Mouse (Mus musculus): ENCODE results near the gene Plpp3. TPM values are rescaled to one million over a fixed set of nuclear protein-coding genes. Genes with fewer than 3 reads are reported as not detected.
A peak's percentile ranks its signal among the peaks of the same experiment; 100 is the strongest.

Gene Plpp3
- polyA plus RNA-seq, 1 experiment from 2014 or later, result 57.2 TPM

DNA sequence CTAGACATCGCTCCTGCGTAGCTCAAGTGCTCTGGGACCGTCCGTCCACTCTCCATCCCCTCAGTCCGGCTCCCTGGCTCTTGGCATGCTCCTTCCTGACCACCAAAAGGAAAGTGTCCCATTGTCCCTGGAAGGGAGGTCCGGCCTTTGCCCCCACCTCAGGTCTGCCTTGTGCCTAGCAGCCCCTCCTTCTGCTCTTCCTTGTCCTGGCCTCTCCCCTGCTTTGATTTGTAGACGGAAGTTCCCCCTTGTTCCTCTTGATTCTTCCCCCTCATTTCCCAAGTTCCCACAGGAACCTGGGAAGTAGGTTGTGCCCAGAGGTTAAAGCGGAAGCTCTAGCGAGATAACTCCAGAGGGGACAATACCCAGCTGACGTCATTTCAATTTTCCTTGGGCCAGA is 61.1 kb downstream of the Plpp3 start:
- DNase-seq (ENCODE audit: extremely low spot score, low spot score), result no peak
- Histone ChIP-seq H3K27ac (no peak overlapping the region), H3K4me1 (peaks cover 13% of the 10 kb centered on the region), H3K27me3 (ENCODE audit: poor library complexity, severe bottlenecking) (no peaks in the 10 kb centered on the region), H3K9me3 (no peaks in the 10 kb centered on the region), H3K36me3 (replicated peaks) (peaks cover 92% of the 10 kb centered on the region), H3K4me3 (no peak overlapping the region)
- 81% methylated on average over 10 of the region's 10 CpGs for WGBS

DNA sequence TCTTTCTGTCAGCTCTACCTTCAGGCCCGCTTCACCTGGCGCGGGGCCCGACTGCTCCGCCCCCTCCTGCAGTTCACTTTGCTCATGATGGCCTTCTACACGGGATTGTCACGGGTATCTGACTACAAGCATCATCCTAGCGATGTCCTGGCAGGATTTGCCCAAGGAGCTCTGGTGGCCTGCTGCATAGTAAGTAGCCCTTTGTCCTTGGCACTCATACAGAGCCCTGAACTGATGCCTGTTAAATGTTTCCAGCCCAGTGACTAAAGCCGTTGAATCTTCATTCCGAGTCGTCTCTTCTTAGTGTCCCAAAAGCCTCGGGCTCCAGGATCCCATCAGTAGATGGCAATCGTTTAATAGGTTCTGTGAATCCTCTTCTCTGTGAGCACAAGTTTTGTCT is 62.2 kb downstream of the Plpp3 start:
- H3K27ac ChIP-seq, result no peak overlapping the region
- H3K27me3 ChIP-seq (ENCODE audit: poor library complexity, severe bottlenecking), result no peaks in the 10 kb centered on the region
- H3K36me3 ChIP-seq (replicated peaks), result peaks cover 94% of the 10 kb centered on the region
- H3K9me3 ChIP-seq, result no peaks in the 10 kb centered on the region
- H3K4me3 ChIP-seq, result no peak overlapping the region
- no peak for DNase-seq (ENCODE audit: extremely low spot score, low spot score)
- peaks cover 24% of the 10 kb centered on the region for H3K4me1 ChIP-seq
- WGBS, result 81% methylated on average over 13 of the region's 13 CpGs

DNA sequence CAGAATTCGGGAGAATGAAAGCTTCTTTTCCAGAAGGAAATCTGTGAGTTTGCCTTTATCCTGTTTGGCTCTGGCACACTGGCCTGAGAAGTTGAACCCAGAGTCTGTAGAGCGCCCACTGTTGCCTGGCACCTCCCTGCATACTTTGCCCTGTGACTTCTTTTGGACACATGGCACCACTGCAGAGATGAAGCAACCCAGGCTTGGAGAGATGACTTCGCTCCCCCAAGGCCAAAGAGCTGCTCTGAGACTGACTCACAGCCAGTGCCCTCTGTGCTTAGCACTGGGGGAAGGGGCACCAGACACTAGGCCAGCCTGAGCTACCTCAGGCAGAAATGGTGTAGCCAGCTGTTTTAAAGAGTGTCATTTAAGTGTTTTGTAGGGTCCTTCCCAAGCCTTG is 63.7 kb downstream of the Plpp3 start:
- no peak for DNase-seq (ENCODE audit: extremely low spot score, low spot score)
- Histone ChIP-seq H3K4me3 (no peak overlapping the region), H3K27me3 (ENCODE audit: poor library complexity, severe bottlenecking) (no peaks in the 10 kb centered on the region), H3K4me1 (peaks cover 32% of the 10 kb centered on the region), H3K36me3 (replicated peaks) (peaks cover 94% of the 10 kb centered on the region), H3K9me3 (no peaks in the 10 kb centered on the region), H3K27ac (no peak overlapping the region)
- WGBS, result 91% methylated on average over 3 of the region's 3 CpGs

DNA sequence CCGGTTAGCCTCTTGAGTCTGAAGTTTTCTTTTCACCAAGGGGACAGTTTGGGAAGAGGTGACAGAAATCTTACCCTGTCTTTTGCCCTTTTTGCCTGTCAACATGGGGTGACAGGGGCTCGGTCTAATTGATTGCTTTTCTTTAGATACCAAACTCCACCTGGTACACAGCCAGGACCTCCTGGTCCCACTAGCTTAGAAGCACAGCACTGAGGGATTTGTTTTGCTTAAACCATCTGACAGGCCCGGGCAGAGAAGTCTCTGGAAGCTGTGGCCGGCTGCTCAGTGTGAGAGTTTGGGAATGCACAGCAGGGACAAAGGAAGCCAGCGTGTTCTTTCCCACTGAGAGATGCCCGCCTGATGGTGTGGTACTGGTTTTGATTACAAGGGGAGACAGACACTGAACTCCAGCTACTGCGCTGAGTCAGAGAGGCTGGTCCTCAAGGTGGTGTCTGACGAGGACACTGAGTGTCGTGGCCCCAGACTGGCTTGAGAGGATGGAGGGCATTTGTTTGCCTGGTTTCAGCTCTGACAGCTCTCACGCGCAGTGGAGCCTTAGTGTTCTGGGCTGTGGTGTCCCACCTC is 64.2 kb downstream of the Plpp3 start:
- Histone ChIP-seq H3K36me3 (replicated peaks) (peaks cover 94% of the 10 kb centered on the region), H3K4me1 (peaks cover 32% of the 10 kb centered on the region), H3K4me3 (no peak overlapping the region), H3K27ac (no peak overlapping the region), H3K27me3 (ENCODE audit: poor library complexity, severe bottlenecking) (no peaks in the 10 kb centered on the region), H3K9me3 (no peaks in the 10 kb centered on the region)
- 86% methylated on average over 11 of the region's 11 CpGs for WGBS
- no peak for DNase-seq (ENCODE audit: extremely low spot score, low spot score)

DNA sequence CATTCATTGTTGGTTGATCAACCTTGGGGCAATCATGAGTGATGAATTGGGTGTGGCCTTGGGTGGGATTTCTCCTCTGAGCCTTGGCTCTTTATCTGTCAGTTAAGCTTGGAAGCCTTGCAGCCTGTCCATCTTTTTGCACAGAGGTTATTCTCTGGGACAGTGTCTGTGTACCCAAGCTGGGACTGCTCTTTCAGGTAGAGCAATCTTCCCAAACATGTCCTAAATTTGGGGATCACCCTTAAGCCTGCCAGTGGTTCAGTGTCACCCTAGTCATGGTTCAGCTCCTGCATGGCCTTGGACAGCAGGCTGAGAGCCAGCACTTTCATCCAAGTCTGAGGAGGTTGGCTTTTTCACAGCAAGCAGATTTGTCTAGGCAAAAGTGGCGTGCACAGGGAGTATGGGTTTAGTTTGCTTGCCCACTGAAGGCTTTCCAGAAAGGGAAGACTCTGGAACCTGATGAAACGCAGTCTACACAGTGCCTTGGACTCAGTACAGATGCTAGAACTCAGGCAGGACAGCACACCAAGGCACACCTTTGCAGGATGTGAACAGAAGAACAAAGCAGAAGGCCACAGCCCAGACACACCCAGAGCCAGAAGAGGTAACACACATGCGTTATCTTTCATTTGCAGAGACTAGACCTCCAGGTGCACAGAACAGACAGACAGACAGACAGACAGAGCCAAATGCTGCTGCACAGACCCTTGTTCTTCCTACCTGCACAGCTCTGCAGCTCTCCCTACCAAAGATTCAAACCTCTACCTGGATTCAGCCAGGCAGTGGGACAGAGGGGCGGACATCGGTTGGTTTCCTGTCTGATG is 66.2 kb downstream of the Plpp3 start:
- Histone ChIP-seq H3K4me3 (no peak overlapping the region), H3K27ac (peak overlapping the region; percentile 44; the same call in 1 of the 2 replicates), H3K27me3 (ENCODE audit: poor library complexity, severe bottlenecking) (no peaks in the 10 kb centered on the region), H3K36me3 (replicated peaks) (peaks cover 100% of the 10 kb centered on the region), H3K4me1 (peaks cover 29% of the 10 kb centered on the region), H3K9me3 (no peaks in the 10 kb centered on the region)
- 86% methylated on average over 5 of the region's 5 CpGs for WGBS
- no peak for DNase-seq (ENCODE audit: extremely low spot score, low spot score)

DNA sequence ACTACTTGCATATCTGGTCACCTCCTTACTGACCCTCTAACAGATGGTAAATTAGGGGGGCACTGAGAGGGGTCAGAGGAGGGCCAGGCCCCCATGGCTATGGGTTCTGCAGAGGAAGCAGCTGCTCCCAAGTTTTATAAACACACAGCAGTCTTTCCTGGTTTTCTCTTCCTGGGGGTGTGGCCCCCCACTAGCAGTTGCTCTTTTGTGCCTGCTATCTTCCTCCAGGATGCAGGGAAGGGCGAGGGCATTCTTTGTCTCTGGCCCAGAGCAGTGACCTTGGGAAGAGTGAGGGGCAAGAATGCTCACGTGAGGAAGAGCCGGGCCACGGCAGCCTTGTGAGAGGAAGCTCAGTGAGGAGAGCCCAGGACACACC is 66.8 kb downstream of the Plpp3 start:
- Histone ChIP-seq H3K9me3 (no peaks in the 10 kb centered on the region), H3K27ac (peak overlapping the region; percentile 44; the same call in 1 of the 2 replicates), H3K4me1 (peaks cover 25% of the 10 kb centered on the region), H3K27me3 (ENCODE audit: poor library complexity, severe bottlenecking) (no peaks in the 10 kb centered on the region), H3K4me3 (no peak overlapping the region), H3K36me3 (replicated peaks) (peaks cover 100% of the 10 kb centered on the region)
- 55% methylated on average over 4 of the region's 4 CpGs for WGBS
- DNase-seq (ENCODE audit: extremely low spot score, low spot score), result no peak

DNA sequence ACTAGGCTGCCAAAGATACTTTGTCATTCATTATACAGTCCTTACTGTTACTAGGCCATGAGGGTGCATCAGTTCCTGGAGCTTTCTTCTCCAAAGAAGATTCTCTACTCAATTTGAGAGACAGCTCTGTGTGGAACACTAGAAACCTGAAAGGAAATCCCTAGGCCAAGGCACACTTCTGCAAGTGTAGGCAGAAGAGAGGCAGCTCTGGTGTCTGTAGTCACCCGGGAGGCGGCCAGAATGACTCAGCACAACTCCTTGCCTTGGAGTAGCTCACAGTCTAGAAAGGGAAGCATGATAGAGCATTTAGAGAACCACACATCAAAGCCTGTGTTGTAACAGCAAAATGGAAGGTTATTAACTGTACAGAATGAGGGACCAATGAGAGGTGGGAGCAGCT is 68.4 kb downstream of the Plpp3 start:
- 0 out of 2 replicates have a peak overlapping the region, but pooled peaks have one; percentile 12 for H3K27ac ChIP-seq
- 81% methylated on average over 2 of the region's 2 CpGs for WGBS
- no peak for DNase-seq (ENCODE audit: extremely low spot score, low spot score)
- no peaks in the 10 kb centered on the region for H3K27me3 ChIP-seq (ENCODE audit: poor library complexity, severe bottlenecking)
- peaks cover 22% of the 10 kb centered on the region for H3K4me1 ChIP-seq
- H3K36me3 ChIP-seq (replicated peaks), result peaks cover 99% of the 10 kb centered on the region
- no peaks in the 10 kb centered on the region for H3K9me3 ChIP-seq
- H3K4me3 ChIP-seq, result no peak overlapping the region

DNA sequence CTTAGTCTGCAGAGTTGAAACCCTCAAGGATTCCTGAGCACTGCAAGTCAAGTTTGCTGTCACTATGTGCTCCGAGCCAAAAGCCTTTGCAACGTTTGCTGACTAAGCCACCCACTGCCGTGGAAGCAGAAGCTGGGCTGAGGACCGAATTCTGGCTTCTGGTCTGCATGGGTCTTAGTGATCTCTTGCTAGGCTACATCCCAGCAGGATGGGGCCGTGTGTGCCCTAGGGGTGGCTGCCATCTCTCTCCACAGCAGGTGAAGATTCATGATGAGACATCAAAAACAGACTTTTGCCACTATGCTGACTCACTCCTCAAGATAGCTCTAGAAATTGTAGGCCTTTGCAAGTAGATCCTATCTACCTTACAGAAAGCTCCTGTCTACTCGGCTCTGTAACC is 69.2 kb downstream of the Plpp3 start:
- Histone ChIP-seq H3K4me3 (no peak overlapping the region), H3K27ac (no peak overlapping the region), H3K4me1 (peaks cover 22% of the 10 kb centered on the region), H3K36me3 (replicated peaks) (peaks cover 99% of the 10 kb centered on the region), H3K27me3 (ENCODE audit: poor library complexity, severe bottlenecking) (no peaks in the 10 kb centered on the region), H3K9me3 (no peaks in the 10 kb centered on the region)
- no peak for DNase-seq (ENCODE audit: extremely low spot score, low spot score)
- WGBS, result 89% methylated on average over 6 of the region's 6 CpGs

DNA sequence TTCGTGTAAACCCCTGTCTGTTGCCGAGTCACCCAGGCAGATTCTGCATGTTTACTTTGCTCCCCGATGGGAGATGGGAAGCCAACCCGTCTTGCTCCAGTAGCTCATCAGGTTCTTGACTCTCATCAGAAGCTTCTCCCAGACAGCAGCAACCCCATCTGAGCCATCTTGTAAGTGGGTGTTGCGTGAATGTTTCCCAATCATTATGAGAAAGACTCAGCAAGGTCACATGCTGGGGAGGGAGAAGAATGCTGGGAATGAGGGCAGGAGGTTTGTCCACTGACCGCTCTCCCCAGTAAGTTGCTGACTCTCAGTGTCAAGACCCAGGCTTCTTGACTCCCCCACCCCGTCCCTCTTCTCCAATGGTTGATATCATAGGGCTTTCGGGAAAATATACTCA is 73.0 kb downstream of the Plpp3 start:
- H3K36me3 ChIP-seq (replicated peaks), result peaks cover 81% of the 10 kb centered on the region
- no peak for DNase-seq (ENCODE audit: extremely low spot score, low spot score)

DNA sequence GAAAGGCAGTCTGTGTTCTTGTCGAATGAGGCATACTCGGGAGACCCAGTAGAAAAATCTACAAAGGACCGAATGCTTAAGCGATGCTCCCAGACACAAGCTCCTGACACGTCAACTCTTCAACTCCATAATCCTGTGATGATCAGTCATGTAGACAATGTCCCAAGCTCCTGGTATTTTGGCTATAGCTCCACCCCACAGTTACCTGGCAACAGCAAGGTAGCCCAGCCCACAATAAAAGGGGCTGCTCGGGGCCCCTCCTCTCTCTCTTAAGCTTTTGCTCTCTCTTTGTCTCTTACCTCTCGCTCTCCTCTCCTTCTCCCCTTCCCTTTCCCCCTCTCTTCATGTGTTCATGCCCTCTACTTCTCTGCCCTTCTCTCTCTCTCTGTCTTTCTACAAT is 83.1 kb downstream of the Plpp3 start:
- H3K27me3 ChIP-seq (ENCODE audit: poor library complexity, severe bottlenecking), result peaks cover 9% of the 10 kb centered on the region; the same call in 1 of the 2 replicates
- no peaks in the 10 kb centered on the region for H3K9me3 ChIP-seq
- peak; percentile 22 for DNase-seq (ENCODE audit: extremely low spot score, low spot score)
- H3K27ac ChIP-seq, result peak overlapping the region; percentile 76
- no peak overlapping the region for H3K4me3 ChIP-seq
- peaks cover 30% of the 10 kb centered on the region for H3K4me1 ChIP-seq
- no peaks in the 10 kb centered on the region for H3K36me3 ChIP-seq (replicated peaks)
- 36% methylated on average over 7 of the region's 7 CpGs for WGBS

More for the DNA sequence above, 73.0 kb downstream of the Plpp3 start:
- H3K4me1 ChIP-seq, result peaks cover 7% of the 10 kb centered on the region; the same call in 1 of the 2 replicates
- H3K9me3 ChIP-seq, result no peaks in the 10 kb centered on the region
- H3K4me3 ChIP-seq, result no peak overlapping the region
- no peaks in the 10 kb centered on the region for H3K27me3 ChIP-seq (ENCODE audit: poor library complexity, severe bottlenecking)
- H3K27ac ChIP-seq, result no peak overlapping the region
- WGBS, result 95% methylated on average over 8 of the region's 8 CpGs

DNA sequence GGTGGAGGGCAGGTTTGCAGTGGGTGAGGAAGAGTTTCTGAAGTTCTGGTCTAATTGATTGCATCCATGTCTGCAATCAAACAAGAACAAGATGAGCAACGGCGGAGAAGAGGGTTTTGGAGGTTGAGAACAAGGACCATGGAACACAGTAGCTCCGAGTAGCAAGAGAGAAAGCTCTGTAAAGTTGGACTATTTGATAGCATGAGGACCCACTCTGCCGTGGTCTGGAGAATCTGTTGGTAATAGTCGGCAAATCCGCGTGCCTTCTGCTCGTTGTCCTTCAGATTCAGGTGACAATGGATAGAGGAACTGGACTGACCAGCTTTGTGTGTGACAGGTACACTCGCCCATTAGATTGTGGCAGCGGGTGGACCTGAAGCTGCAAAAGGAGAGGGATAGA is 87.8 kb downstream of the Plpp3 start:
- Histone ChIP-seq H3K9me3 (no peaks in the 10 kb centered on the region), H3K27ac (peak overlapping the region; percentile 88), H3K4me1 (peaks cover 35% of the 10 kb centered on the region), H3K27me3 (ENCODE audit: poor library complexity, severe bottlenecking) (peaks cover 19% of the 10 kb centered on the region), H3K36me3 (replicated peaks) (no peaks in the 10 kb centered on the region), H3K4me3 (peak overlapping the region; percentile 40; the same call in 1 of the 2 replicates)
- WGBS, result 72% methylated on average over 10 of the region's 10 CpGs
- no peak for DNase-seq (ENCODE audit: extremely low spot score, low spot score)

DNA sequence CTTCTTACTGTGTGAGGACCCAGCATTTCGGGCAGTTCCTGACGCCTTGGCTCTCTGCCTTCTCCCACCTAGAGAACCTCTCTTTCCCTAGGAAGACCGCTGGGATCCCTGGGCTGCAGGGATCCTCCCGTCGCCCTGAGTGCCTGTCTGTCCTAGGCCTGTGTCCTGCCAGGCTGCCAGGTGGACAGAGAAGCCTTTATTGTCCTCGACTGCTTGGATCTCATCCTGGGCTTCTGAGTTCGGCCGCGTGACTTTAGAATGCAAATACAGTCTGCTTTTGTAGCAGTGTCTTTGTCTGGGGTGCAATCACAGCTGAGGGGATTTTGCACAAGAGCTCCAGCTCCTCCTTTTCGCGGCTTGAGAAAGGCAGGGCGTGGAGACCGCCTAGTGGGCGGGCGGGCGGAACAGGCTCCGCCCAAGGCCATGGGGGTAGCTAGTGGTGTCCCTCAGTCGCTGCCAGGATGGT is 88.4 kb downstream of the Plpp3 start:
- no peaks in the 10 kb centered on the region for H3K9me3 ChIP-seq
- DNase-seq (ENCODE audit: extremely low spot score, low spot score), result peak; percentile 67
- no peaks in the 10 kb centered on the region for H3K36me3 ChIP-seq (replicated peaks)
- peak overlapping the region; percentile 88 for H3K27ac ChIP-seq
- peaks cover 19% of the 10 kb centered on the region for H3K27me3 ChIP-seq (ENCODE audit: poor library complexity, severe bottlenecking)
- H3K4me3 ChIP-seq, result peak overlapping the region; percentile 40
- WGBS, result 2% methylated on average over 18 of the region's 18 CpGs
- peaks cover 30% of the 10 kb centered on the region for H3K4me1 ChIP-seq

DNA sequence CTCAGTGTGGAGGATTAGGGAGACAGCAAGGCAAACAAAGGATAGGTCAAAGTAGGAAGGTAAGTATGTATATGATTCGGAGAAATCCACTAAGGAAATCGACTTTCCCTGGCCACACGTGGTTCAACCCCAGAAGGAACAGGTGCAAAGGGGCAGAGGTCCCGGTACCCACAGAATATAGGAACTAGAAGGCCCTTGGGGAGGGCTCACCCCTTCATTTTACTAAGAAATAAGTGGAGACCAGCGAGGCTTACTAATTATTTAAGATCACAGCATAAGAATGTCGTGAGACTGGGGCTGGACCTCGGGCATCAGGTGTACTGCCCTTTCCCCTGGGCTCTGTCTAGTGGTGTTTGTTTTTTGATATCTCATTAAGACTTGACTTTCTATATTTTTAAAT is 89.2 kb downstream of the Plpp3 start:
- Histone ChIP-seq H3K9me3 (no peaks in the 10 kb centered on the region), H3K36me3 (replicated peaks) (no peaks in the 10 kb centered on the region), H3K4me3 (no peak overlapping the region), H3K4me1 (peaks cover 24% of the 10 kb centered on the region), H3K27ac (no peak overlapping the region), H3K27me3 (ENCODE audit: poor library complexity, severe bottlenecking) (peaks cover 19% of the 10 kb centered on the region)
- 86% methylated on average over 7 of the region's 7 CpGs for WGBS
- DNase-seq (ENCODE audit: extremely low spot score, low spot score), result no peak

Measured in forebrain, embryonic 10.5 days (tissue).